Mouse (Mus musculus) liver, embryonic 11.5 days (tissue): Measurements from ENCODE around the gene Mlph. TPM values are rescaled to one million over a fixed set of nuclear protein-coding genes. Genes with fewer than 3 reads are reported as not detected.

Experiments used
- polyA plus RNA-seq: library from polyadenylated mRNA; unstranded; fragments of >200 nt; fragmentation: Nextera tagmentation; extraction: Ambion mirVana; gene quantifications from 2 replicates; pipeline ENCODE4 v1.2.1, GENCODE M21; 2014

Gene Mlph
- polyA plus RNA-seq, 1 experiment from 2014 or later, result not detected

Other genes with a start within 250 kb of the Mlph start
- gene Col6a3, start 71.1 kb upstream of the Mlph start, polyA plus RNA-seq, result 13.1 and 13.7 TPM in 2 replicates
- not detected in 2 replicates for gene Prlh, start 38.0 kb downstream of the Mlph start, polyA plus RNA-seq
- 3.6 and 5.0 TPM in 2 replicates for gene Rab17, start 54.6 kb downstream of the Mlph start, polyA plus RNA-seq
- gene Lrrfip1, start 83.7 kb downstream of the Mlph start, polyA plus RNA-seq, result 26.5 and 29.1 TPM in 2 replicates
- 2.4 TPM in 2 replicates for gene Rbm44, start 230.0 kb downstream of the Mlph start, polyA plus RNA-seq